Mouse (Mus musculus) ES-E14 (cell line): ENCODE measurements around the gene Utrn. TPM values are rescaled to one million over a fixed set of nuclear protein-coding genes. Genes with fewer than 3 reads are reported as not detected.

ENCODE experiments used
- DNase-seq: peaks from one replicate; pipeline ENCODE4 v3.0.0-alpha.2; 2013; ENCODE audit warnings: low read depth, low spot score
- H3K27ac ChIP-seq: 2 replicates; pipeline ENCODE4 v1.5.1; 2012; ENCODE audit warnings: low read depth, mild to moderate bottlenecking, low read length, moderate library complexity, mixed read lengths; ENCODE audit not compliant: poor library complexity, insufficient read depth, severe bottlenecking
- H3K36me3 ChIP-seq: 2 replicates; pipeline ENCODE4 v1.6.1; 2012; ENCODE audit warnings: mild to moderate bottlenecking, low read length, moderate library complexity, mixed read lengths; ENCODE audit not compliant: control insufficient read depth, poor library complexity, insufficient read depth, severe bottlenecking
- H3K4me1 ChIP-seq, 2 experiments: fragments of 150-350 bp in 1 of 2; sonication (generic) in 1 of 2; 2 replicates each; pipeline ENCODE4 v1.6.1; 2012; ENCODE audit warnings: low read length in 2 of 2, mild to moderate bottlenecking in 1 of 2, mixed read lengths in 1 of 2; ENCODE audit not compliant: control insufficient read depth in 2 of 2, insufficient read depth in 2 of 2, poor library complexity in 1 of 2
- H3K4me3 ChIP-seq, 2 experiments: fragments of 150-350 bp in 1 of 2; sonication (generic) in 1 of 2; 2 replicates each; pipeline ENCODE4 v1.5.1; 2012; ENCODE audit warnings: low read length in 2 of 2, low read depth in 1 of 2, mild to moderate bottlenecking in 1 of 2, mixed read lengths in 1 of 2; ENCODE audit not compliant: insufficient read depth in 1 of 2, poor library complexity in 1 of 2, severe bottlenecking in 1 of 2
- H3K9ac ChIP-seq: 2 replicates; pipeline ENCODE4 v1.6.1; 2012; ENCODE audit warnings: low read depth, mild to moderate bottlenecking, low read length, mixed read lengths; ENCODE audit not compliant: poor library complexity, insufficient read depth, severe bottlenecking
- H3K9me3 ChIP-seq: fragments of 150-350 bp; sonication (generic); 2 replicates; pipeline ENCODE4 v1.6.1; 2012; ENCODE audit warnings: low read depth, mild to moderate bottlenecking, low read length; ENCODE audit not compliant: control insufficient read depth, insufficient read depth
- CHD2 ChIP-seq: IDR thresholded peaks from 2 replicates; pipeline ENCODE4 v1.6.1; 2014; ENCODE audit warnings: mild to moderate bottlenecking, low read depth, low read length, inconsistent platforms
- HCFC1 ChIP-seq: IDR thresholded peaks from 2 replicates; pipeline ENCODE4 v1.6.1; 2012; ENCODE audit warnings: low read length, inconsistent platforms, borderline replicate concordance; ENCODE audit not compliant: insufficient read depth
- MAFK ChIP-seq: IDR thresholded peaks from 2 replicates; pipeline ENCODE4 v1.6.1; 2014; ENCODE audit warnings: mild to moderate bottlenecking, low read depth, low read length, inconsistent platforms; ENCODE audit not compliant: insufficient read depth
- ZC3H11A ChIP-seq: IDR thresholded peaks from 2 replicates; pipeline ENCODE4 v1.6.1; 2012; ENCODE audit warnings: low read depth, mild to moderate bottlenecking, inconsistent platforms, low read length, borderline replicate concordance
- ZNF384 ChIP-seq: IDR thresholded peaks from 2 replicates; pipeline ENCODE4 v1.6.1; 2012; ENCODE audit warnings: low read depth, low read length, inconsistent platforms
- in situ Hi-C, 2 experiments: fragments of 600-800 bp; cut with MboI; formaldehyde crosslinking; loops; one replicate each; pipeline ENCODE4 v1.15.1; 2025; ENCODE audit warnings: low sequenced_read_pairs in 2 of 2, inconsistent platforms in 1 of 2; ENCODE audit not compliant: unreplicated experiment in 2 of 2
- total RNA-seq: library from RNA; depleted of rRNA; stranded (reverse); fragments of 300-350 nt; gene quantifications from 2 replicates; pipeline ENCODE4 v1.2.3, GENCODE M21; 2012

The Utrn gene
- total RNA-seq, 1 experiment, result 66.9 TPM

GRCm38 (mm10) chr10:12724247-12725001 is 144.7 kb downstream of the Utrn start:
- peaks cover 0 to 8% of the 10 kb centered on the region in 2 experiments; a peak in 2 of 4 replicates for H3K4me1 ChIP-seq
- H3K36me3 ChIP-seq, result peaks cover 2% of the 10 kb centered on the region
- H3K9me3 ChIP-seq, result no peaks in the 10 kb centered on the region
- no peak overlapping the region for H3K27ac ChIP-seq
- no peak overlapping the region for H3K4me3 ChIP-seq
- in situ Hi-C loops, result no loop called here
- H3K9ac ChIP-seq, result no peak overlapping the region
- no peak for DNase-seq
- TF ChIP-seq CHD2 (no peak), ZNF384 (no peak), MAFK (no peak), HCFC1 (no peak), ZC3H11A (no peak)

GRCm38 (mm10) chr10:12723269-12723668 is 145.9 kb downstream of the Utrn start:
- Histone ChIP-seq H3K9ac (no peak overlapping the region), H3K4me1 (peaks cover 0 to 8% of the 10 kb centered on the region in 2 experiments; a peak in 2 of 4 replicates), H3K27ac (no peak overlapping the region), H3K36me3 (peaks cover 2% of the 10 kb centered on the region), H3K9me3 (no peaks in the 10 kb centered on the region), H3K4me3 (no peak overlapping the region)
- TF ChIP-seq ZC3H11A, result no peak
- no peak for TF ChIP-seq HCFC1
- no peak for TF ChIP-seq ZNF384
- TF ChIP-seq MAFK, result no peak
- no peak for TF ChIP-seq CHD2
- no peak for DNase-seq
- in situ Hi-C loops, result no loop called here

- no peak for TF ChIP-seq HCFC1
- no peak overlapping the region for H3K9ac ChIP-seq
- no peak overlapping the region for H3K4me3 ChIP-seq
- H3K27ac ChIP-seq, result no peak overlapping the region
- peaks cover 0 to 8% of the 10 kb centered on the region in 2 experiments; a peak in 2 of 4 replicates for H3K4me1 ChIP-seq
- in situ Hi-C loops, result no loop called here
- no peaks in the 10 kb centered on the region for H3K9me3 ChIP-seq
- H3K36me3 ChIP-seq, result peaks cover 2% of the 10 kb centered on the region
- no peak for DNase-seq
These were observed 147.1 kb downstream of the Utrn start for GRCm38 (mm10) chr10:12722111-12722510.

DNA sequence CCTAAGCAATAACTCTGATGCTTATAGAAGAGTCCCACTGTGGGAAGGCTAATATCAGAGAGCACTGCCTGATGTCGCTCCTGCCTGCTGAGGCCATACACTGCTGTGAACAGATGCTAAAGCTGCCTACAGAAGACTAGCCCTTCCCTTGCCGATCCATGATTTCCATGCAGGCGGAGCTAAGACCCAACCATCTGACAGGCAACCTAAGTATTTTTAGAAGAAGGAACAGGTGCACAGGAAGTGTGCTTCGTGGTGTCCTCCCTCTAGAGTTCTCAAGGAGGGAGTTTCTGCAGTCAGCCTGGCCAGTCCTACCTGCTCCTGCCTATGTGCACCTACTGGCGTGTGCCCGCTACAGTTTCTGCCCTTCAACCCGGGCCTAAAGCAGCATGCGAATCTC is 150.8 kb downstream of the Utrn start:
- DNase-seq, result no peak
- H3K9ac ChIP-seq, result no peak overlapping the region
- no peaks in the 10 kb centered on the region for H3K4me1 ChIP-seq
- peaks cover 2% of the 10 kb centered on the region for H3K36me3 ChIP-seq
- no peak overlapping the region for H3K4me3 ChIP-seq
- no peaks in the 10 kb centered on the region for H3K9me3 ChIP-seq
- in situ Hi-C loops, result no loop called here
- no peak overlapping the region for H3K27ac ChIP-seq
- TF ChIP-seq MAFK, result no peak
- no peak for TF ChIP-seq ZC3H11A
- no peak for TF ChIP-seq CHD2
- no peak for TF ChIP-seq ZNF384
- TF ChIP-seq HCFC1, result no peak

GRCm38 (mm10) chr10:12717381-12717780 is 151.8 kb downstream of the Utrn start:
- no peak overlapping the region for H3K4me3 ChIP-seq
- peaks cover 2% of the 10 kb centered on the region for H3K36me3 ChIP-seq
- no peak overlapping the region for H3K9ac ChIP-seq
- H3K9me3 ChIP-seq, result no peaks in the 10 kb centered on the region
- no peak overlapping the region for H3K27ac ChIP-seq
- in situ Hi-C loops, result no loop called here
- TF ChIP-seq HCFC1 (no peak), ZC3H11A (no peak), MAFK (no peak), CHD2 (no peak), ZNF384 (no peak)
- no peaks in the 10 kb centered on the region for H3K4me1 ChIP-seq
- no peak for DNase-seq
